Mouse (Mus musculus) midbrain, embryonic 14.5 days (tissue): Measurements from ENCODE around the gene Hectd2. TPM values are rescaled to one million over a fixed set of nuclear protein-coding genes. Genes with fewer than 3 reads are reported as not detected.
A peak's percentile ranks its signal among the peaks of the same experiment; 100 is the strongest.

Source experiments
- ATAC-seq: fragments of 200-750 bp; cut with Nextera tagmentation; 2 replicates; pipeline ENCODE4 v1.8.0; 2017; ENCODE audit warnings: moderate number of reproducible peaks, moderate library complexity; ENCODE audit not compliant: low FRiP score, low TSS enrichment
- DNase-seq: peaks from one replicate; pipeline ENCODE4 v3.0.0-alpha.2; 2015
- H3K27ac ChIP-seq: fragments of 300-500 bp; sonication (generic); replicated peaks from 2 replicates; pipeline ENCODE4 v1.5.1; 2014; ENCODE audit warnings: mild to moderate bottlenecking, low read depth, low read length, moderate library complexity
- H3K27me3 ChIP-seq: fragments of 300-500 bp; sonication (generic); 2 replicates; pipeline ENCODE4 v1.6.1; 2014; ENCODE audit warnings: low read length, control low read depth, mixed read lengths; ENCODE audit not compliant: control insufficient read depth, insufficient read depth
- H3K36me3 ChIP-seq: fragments of 300-500 bp; sonication (generic); 2 replicates; pipeline ENCODE4 v1.6.1; 2014; ENCODE audit warnings: low read length, control low read depth; ENCODE audit not compliant: control insufficient read depth, insufficient read depth
- H3K4me1 ChIP-seq: fragments of 300-500 bp; sonication (generic); 2 replicates; pipeline ENCODE4 v1.6.1; 2014; ENCODE audit warnings: mild to moderate bottlenecking, antibody characterized with exemption, low read length, control low read depth; ENCODE audit not compliant: control insufficient read depth, insufficient read depth
- H3K4me2 ChIP-seq: fragments of 300-500 bp; sonication (generic); 2 replicates; pipeline ENCODE4 v1.6.1; 2014; ENCODE audit warnings: mild to moderate bottlenecking, low read length, moderate library complexity
- H3K4me3 ChIP-seq: fragments of 300-500 bp; sonication (generic); replicated peaks from 2 replicates; pipeline ENCODE4 v1.5.1; 2014; ENCODE audit warnings: low read depth, low read length
- H3K9ac ChIP-seq: fragments of 300-500 bp; sonication (generic); replicated peaks from 2 replicates; pipeline ENCODE4 v1.6.1; 2014; ENCODE audit warnings: mild to moderate bottlenecking, low read length, moderate library complexity
- H3K9me3 ChIP-seq: fragments of 300-500 bp; sonication (generic); 2 replicates; pipeline ENCODE4 v1.6.1; 2016; ENCODE audit warnings: low read length, control low read depth, mixed read lengths; ENCODE audit not compliant: control insufficient read depth
- WGBS: fragments of 180-500 bp; shearing (Covaris S2); extraction: QIAGEN DNeasy Blood & Tissue Kit; methylation state at CpG from one replicate; pipeline ENCODE4 v1.1.7; 2014; 5-methylcytosine and 5-hydroxymethylcytosine counted together
- polyA plus RNA-seq: library from polyadenylated mRNA; unstranded; fragments of >200 nt; fragmentation: Nextera tagmentation; extraction: Ambion mirVana; gene quantifications from 2 replicates; pipeline ENCODE4 v1.2.1, GENCODE M21; 2014

Gene Hectd2
- polyA plus RNA-seq, 1 experiment from 2014 or later = 16.4 TPM

DNA sequence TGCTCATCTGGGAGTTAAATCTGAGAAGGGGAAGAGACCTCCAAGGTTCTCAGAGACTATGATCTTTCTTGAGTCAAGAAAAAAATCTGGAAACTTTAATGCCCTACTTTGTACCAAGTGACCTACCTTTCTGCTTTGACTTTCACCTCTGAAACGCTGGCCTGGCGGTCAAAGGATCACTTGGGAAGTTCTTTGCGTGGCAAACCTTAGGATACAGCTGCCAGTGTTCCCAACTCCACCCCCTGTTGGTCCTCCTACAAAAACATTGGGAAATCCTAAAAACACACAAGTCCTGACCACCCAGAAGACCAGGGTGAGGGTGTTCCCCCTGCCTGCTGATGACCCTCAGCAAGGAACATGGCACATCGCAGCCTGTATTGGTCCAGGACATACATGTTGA, 72.4 kb downstream of the Hectd2 start:
- H3K9ac ChIP-seq = no peak overlapping the region
- H3K4me3 ChIP-seq = no peak overlapping the region
- H3K9me3 ChIP-seq = no peaks in the 10 kb centered on the region
- ATAC-seq = no peak
- H3K36me3 ChIP-seq = no peaks in the 10 kb centered on the region
- 90% methylated on average over 4 of the region's 4 CpGs for WGBS
- H3K27me3 ChIP-seq = no peaks in the 10 kb centered on the region
- H3K4me2 ChIP-seq = no peak overlapping the region
- H3K27ac ChIP-seq = no peak overlapping the region
- no peaks in the 10 kb centered on the region for H3K4me1 ChIP-seq
- no peak for DNase-seq

DNA sequence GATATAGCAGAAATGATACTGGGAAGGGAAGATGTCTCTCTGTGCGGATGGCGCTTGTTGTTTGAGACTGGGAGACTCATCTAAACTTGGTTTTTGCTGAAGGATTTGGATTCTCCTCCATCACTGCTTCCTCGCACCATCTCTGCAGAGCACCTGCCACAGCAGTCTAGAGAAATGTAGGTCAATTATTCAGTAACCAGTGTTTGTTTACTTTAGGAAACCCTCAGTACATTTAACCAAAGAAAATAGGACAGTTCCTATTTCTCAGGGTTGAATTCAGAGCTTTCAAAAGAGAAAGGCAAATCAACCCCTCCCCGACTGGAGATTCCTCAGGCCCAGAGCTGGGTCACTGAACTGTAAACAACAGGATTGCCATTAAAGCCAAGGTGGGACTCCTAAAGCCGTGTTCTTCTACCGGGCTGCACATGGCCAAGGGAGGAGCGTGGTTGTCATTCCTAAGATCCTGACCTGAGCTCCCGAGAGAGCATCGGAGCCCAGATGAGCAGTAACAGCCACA, 75.0 kb downstream of the Hectd2 start:
- DNase-seq (no peak), ATAC-seq (no peak)
- no peaks in the 10 kb centered on the region for H3K36me3 ChIP-seq
- no peaks in the 10 kb centered on the region for H3K4me1 ChIP-seq
- no peak overlapping the region for H3K4me2 ChIP-seq
- no peak overlapping the region for H3K27ac ChIP-seq
- 86% methylated on average over 9 of the region's 9 CpGs for WGBS
- no peak overlapping the region for H3K4me3 ChIP-seq
- no peak overlapping the region for H3K9ac ChIP-seq
- no peaks in the 10 kb centered on the region for H3K27me3 ChIP-seq
- H3K9me3 ChIP-seq = no peaks in the 10 kb centered on the region

DNA sequence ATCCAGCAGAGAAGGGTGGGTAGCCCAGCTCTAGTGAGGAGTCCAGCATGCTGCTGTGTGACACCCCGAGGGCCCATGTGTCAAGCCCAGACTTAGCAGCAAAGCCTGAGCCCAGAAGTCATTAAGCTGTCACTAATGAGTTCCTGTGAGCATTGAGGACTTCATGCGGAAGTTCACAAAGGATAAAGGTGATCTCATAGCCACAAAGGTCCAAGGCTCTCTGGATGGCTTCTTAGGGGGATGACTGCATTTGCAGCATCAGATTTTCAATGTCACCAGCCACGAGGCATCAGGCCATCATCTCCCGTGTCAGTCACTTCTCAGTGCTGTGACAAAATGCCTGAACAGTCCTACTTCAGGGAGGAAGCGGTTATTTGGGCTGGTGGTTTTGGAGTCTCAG, 75.9 kb downstream of the Hectd2 start:
- no peaks in the 10 kb centered on the region for H3K9me3 ChIP-seq
- ATAC-seq (no peak), DNase-seq (no peak)
- 82% methylated on average over 5 of the region's 5 CpGs for WGBS
- no peaks in the 10 kb centered on the region for H3K36me3 ChIP-seq
- H3K27me3 ChIP-seq = no peaks in the 10 kb centered on the region
- H3K4me2 ChIP-seq = no peak overlapping the region
- no peak overlapping the region for H3K9ac ChIP-seq
- H3K4me1 ChIP-seq = no peaks in the 10 kb centered on the region
- H3K4me3 ChIP-seq = no peak overlapping the region
- H3K27ac ChIP-seq = no peak overlapping the region

GRCm38 (mm10) chr19:36634771-36635170, 80.3 kb downstream of the Hectd2 start:
- ATAC-seq = no peak
- H3K4me3 ChIP-seq = no peak overlapping the region
- 45% methylated on average over 7 of the region's 7 CpGs for WGBS

DNA sequence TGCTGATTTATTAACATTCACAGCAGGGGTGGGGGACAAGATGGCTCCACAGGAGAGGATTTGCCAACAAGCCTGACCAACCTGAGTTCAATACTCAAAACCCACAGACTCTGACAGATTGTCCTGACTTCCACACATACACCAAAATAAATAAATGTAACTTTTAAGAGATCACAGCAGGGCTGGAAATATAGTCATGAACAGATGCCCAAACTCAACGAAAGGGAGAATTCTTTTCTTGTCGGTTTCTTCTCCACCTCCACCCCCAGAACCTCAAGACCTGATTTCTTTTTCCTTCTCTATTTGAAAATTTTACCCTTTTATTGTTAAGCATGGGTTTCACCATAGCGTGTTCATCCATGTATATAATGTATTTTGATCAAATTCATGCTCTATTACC, 82.8 kb downstream of the Hectd2 start:
- H3K9me3 ChIP-seq = no peaks in the 10 kb centered on the region
- H3K27me3 ChIP-seq = no peaks in the 10 kb centered on the region
- no peak for DNase-seq
- no peak for ATAC-seq
- H3K4me2 ChIP-seq = no peak overlapping the region
- H3K27ac ChIP-seq = no peak overlapping the region
- H3K4me1 ChIP-seq = no peaks in the 10 kb centered on the region
- H3K9ac ChIP-seq = no peak overlapping the region
- H3K36me3 ChIP-seq = no peaks in the 10 kb centered on the region
- 86% methylated on average over 3 of the region's 3 CpGs for WGBS
- no peak overlapping the region for H3K4me3 ChIP-seq

More at GRCm38 (mm10) chr19:36634771-36635170, 80.3 kb downstream of the Hectd2 start:
- Histone ChIP-seq H3K9ac (no peak overlapping the region), H3K27me3 (no peaks in the 10 kb centered on the region), H3K4me2 (no peak overlapping the region), H3K9me3 (no peaks in the 10 kb centered on the region), H3K36me3 (no peaks in the 10 kb centered on the region), H3K27ac (no peak overlapping the region), H3K4me1 (no peaks in the 10 kb centered on the region)
- no peak for DNase-seq

GRCm38 (mm10) chr19:36637948-36638587, 83.6 kb downstream of the Hectd2 start:
- 39% methylated on average over 7 of the region's 7 CpGs for WGBS
- Histone ChIP-seq H3K9me3 (no peaks in the 10 kb centered on the region), H3K4me2 (no peak overlapping the region), H3K4me3 (no peak overlapping the region), H3K36me3 (no peaks in the 10 kb centered on the region), H3K27me3 (no peaks in the 10 kb centered on the region), H3K9ac (no peak overlapping the region), H3K4me1 (no peaks in the 10 kb centered on the region), H3K27ac (no peak overlapping the region)
- DNase-seq = peak; percentile 10
- no peak for ATAC-seq

- Histone ChIP-seq H3K4me1 (no peaks in the 10 kb centered on the region), H3K36me3 (no peaks in the 10 kb centered on the region), H3K27me3 (no peaks in the 10 kb centered on the region), H3K4me2 (no peak overlapping the region), H3K9me3 (no peaks in the 10 kb centered on the region), H3K4me3 (no peak overlapping the region), H3K9ac (no peak overlapping the region), H3K27ac (no peak overlapping the region)
- no peak for ATAC-seq
- WGBS = 62% methylated on average over 9 of the region's 9 CpGs
- DNase-seq = no peak
Measured at GRCm38 (mm10) chr19:36639072-36639471, 84.6 kb downstream of the Hectd2 start.

GRCm38 (mm10) chr19:36641128-36641527, 86.7 kb downstream of the Hectd2 start:
- Histone ChIP-seq H3K9me3 (no peaks in the 10 kb centered on the region), H3K36me3 (no peaks in the 10 kb centered on the region), H3K4me1 (no peaks in the 10 kb centered on the region), H3K4me3 (no peak overlapping the region), H3K4me2 (no peak overlapping the region), H3K27ac (no peak overlapping the region), H3K9ac (no peak overlapping the region), H3K27me3 (no peaks in the 10 kb centered on the region)
- DNase-seq (no peak), ATAC-seq (no peak)
- WGBS = 86% methylated on average over 3 of the region's 3 CpGs

DNA sequence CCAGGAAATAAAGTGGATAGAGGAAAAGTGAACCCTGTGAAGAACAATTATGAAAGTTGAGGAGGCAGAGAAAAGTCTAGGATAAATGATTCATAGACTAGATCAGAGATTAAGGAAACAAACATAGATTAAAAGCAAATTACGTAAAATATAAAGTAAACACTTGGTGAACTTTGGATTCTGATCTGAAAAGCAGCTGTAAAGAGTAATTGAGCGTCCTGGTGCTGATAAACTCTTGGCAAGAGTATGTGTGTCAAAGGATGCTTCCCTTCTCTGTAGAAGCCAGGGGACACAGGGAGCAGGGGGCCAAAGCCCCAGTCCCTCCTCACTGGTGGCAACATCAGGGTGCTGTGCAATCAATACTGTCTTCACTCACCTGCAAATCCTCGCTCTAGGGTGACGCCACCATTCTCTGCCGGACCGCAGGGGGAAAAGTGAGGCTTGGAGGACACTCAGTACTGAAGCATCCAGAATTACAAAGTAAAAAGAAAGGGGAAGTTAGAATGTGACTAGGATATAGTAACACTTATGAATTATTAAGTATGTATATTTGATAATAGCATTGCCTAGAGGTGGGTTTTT, 91.0 kb downstream of the Hectd2 start:
- 90% methylated on average over 6 of the region's 6 CpGs for WGBS
- no peaks in the 10 kb centered on the region for H3K36me3 ChIP-seq
- H3K27ac ChIP-seq = no peak overlapping the region
- H3K9me3 ChIP-seq = no peaks in the 10 kb centered on the region
- no peaks in the 10 kb centered on the region for H3K4me1 ChIP-seq
- no peak overlapping the region for H3K4me2 ChIP-seq
- no peaks in the 10 kb centered on the region for H3K27me3 ChIP-seq
- ATAC-seq = no peak
- no peak for DNase-seq
- no peak overlapping the region for H3K4me3 ChIP-seq
- H3K9ac ChIP-seq = no peak overlapping the region
